Mouse (Mus musculus): ENCODE measurements around the gene Ncoa7.

Ncoa7 gene

DNA sequence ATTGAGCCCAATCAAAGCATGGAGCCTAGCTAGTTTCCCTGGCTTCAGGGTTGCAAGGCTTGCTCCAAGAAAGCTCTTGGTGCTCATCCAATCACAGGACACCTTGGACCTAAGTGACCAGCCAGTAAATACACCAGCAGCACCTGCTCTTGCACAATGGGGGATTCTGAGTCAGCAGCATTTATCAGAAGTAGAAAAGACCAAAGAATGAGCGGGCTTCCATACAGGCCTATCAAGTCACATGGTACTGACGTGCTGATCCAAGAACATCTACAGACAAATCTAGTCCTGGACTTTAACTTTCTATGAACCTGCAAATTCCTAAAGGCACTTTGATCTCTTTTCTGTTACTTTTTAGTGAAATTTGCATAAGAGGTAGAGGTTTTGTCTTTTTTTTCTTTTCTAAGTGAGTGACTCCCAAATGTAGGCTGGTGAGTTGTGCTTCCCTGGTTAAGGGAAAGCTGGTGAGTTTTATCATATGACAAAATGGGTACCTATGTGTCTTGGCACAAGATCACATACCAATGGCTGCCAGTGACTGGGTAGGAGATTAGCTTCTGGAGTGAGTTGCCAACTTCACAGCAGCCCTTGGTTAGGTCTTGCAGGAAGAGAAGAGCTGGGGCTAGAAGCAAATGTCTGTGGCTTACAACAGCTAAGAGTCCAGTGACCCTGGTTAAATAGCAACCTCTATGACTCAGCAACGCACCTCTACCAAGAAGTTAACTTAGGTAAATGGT lies 57.7 kb downstream of the Ncoa7 start:
- CTCF ChIA-PET, result interaction anchor here (0.5 kb wide), 2 partner anchors 12 to 43 kb away, joined by 4 read pairs; no protein-coding TSS in a partner anchor

DNA sequence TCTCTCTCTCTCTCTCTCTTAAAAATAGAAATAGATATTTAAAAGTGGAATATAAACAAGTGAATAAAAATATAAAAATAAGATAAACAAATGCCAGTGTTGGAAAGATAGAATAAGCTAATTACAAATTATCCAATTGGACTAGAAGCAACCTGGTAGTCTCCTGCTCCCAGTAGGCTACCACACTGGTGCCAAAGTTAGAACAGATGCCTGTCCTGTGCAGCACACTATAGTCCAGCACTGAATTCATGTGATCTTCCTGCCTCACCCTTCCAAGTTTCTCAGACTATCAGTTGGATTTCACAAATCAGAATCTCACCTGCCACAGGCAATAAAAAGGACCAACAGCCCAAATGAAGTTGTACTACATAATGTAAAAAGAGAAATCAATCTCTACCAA lies 59.9 kb downstream of the Ncoa7 start:
- CTCF ChIA-PET, result interaction anchor here (0.6 kb wide), 1 partner anchor 64 kb away, joined by 3 read pairs; no protein-coding TSS in a partner anchor

DNA sequence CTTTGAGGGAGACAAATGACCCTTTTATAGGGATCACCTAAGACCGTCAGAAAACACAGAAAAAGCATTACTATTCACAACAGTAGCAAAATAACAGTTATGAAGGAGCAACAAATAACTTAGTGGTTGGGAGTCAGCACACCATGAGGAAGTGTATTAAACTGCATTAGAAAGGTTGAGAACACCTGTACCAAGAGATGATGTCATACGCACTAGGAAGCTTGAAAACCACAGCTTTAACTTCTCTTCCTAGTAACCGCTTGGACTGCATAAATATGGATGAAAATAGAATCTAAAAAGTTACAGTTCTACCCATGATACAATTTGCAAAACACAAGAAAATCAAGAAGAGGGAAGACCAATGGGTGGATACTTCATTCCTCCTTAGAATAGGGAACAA lies 64.7 kb downstream of the Ncoa7 start:
- CTCF ChIA-PET, result no interaction called here

DNA sequence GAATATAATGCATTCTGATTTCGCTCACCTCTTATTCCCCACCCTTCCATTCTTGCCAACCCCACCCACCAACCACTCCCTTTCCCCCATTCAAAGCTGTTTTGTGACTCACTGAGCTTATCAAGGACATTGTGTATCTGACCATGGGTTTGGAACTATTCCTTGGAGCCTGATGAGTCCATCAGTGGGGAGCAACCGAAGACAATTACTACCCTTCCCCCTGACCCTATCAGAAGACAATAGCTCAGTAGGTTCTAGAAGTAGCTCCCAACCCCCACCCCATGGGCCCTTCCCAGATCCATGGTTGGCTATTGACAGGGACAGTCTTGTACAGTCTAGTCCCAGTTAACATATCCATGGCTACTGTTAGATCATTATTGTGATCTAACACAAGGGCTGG lies 65.8 kb downstream of the Ncoa7 start:
- CTCF ChIA-PET, result no interaction called here

DNA sequence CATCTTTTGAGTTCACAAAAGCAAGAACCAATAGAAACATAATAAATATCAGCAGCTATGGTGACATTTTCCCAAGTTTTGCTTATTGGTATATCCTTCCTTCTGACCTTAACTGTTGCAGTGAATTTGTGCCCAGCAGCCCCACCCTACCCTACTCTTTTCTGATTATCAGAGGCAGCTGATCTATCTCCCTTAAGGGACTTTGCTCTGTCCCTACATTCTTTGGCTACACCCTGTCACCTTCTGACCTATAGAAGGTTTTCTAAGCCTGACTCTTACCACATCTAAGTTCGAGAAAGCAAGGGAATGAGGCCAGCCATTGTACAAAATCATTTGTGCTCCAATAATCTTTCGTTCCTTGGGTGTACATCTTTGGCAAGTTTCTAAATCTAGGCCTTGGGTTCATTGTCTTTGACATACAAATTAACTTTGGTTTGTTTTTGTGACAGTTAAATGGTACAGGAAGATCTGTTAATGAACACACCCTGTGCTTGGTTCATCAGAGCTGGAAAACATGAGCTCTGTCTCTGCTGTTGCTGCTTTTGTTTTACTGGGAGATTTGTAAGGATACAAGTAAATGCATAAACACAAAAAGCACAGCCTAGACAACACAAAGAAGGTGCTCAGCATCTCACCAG lies 69.9 kb downstream of the Ncoa7 start:
- CTCF ChIA-PET, result no interaction called here

DNA sequence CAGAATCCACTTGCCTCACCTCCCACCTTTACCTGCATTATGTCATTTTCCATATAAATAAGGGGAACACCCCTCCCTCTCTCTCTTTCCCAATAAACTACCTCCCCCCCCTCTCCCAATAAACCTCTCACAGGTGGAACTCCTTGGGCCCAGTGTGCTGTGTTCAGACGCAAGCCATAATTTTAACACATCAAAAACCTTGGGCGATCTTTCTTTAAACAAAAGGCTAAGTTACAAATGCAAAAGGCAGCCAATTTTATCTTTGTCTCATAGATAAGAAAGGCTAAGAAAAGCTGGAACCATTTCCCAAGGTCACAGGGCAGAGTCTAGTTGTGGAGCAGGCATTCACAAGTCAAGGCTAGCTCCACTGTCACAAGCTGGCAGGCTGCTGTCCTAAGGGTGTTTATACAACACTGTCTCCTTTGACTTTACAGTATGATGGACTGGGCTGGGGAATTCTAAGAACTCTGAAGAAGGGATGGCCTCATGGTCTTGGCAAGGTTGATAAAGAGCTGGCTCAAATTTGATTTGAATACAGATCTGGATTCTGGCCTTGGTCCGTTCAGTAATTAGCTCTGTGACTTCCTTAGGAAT lies 71.7 kb downstream of the Ncoa7 start:
- CTCF ChIA-PET, result no interaction called here

DNA sequence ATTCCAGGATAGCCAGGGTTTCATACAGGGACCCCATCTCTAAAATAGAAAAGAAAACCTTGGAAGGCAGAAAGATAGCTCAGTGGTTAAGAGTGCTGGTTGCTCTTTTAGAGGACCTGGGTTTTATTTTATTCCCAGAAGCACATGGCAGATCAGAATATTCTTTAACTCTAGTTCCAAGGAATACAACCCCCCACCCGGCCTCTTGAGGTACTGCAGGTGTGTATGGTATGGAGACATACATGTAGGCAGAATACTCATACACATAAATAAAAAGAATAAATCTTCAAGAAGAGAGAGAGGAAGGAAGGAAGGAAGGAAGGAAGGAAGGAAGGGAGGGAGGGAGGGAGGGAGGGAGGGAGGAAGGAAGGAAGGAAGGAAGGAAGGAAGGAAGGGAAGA lies 72.3 kb downstream of the Ncoa7 start:
- CTCF ChIA-PET, result no interaction called here

DNA sequence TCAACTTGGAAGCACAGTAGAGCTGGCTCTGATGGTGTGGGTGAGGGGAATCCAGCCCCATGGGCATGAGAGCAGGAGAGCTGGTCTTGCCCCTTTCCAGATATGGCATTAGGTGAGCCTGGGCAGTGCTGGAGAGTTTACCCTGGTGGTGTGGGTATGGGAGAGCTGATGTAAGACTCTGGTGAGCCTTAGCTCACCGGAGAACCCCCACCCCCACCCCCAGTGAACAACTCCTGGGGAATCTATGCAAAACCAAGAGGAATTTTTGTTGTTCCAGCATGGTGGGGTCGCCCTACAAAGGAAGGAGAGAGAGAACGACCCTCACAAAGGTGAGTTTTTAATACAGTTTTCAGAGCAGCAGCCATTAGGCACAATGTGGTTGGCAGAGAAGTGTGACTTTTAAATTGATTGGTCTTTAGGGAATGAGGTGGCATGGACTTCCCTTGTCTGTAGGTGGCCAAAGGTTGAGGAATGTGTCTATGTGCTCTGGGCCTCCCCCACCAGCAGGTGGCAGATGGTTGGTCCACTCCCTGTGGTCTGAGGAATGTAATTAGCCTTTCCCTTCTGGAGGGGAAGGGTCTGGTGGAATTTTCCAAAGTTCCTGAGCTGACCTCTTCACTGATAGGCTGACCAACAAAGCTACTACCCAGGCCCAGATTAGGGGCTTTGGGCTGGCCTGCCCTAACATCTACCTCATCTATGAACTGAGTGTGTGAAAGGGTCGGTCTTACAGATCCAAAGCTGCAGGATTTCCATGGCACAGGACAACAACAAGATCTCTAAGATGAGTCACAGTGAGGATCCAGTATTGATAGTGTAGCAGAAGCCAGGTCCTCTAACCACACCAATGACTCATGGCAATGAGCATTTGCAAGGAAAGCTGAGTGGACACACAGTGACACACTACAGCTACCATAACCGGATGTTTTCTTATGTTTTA lies 73.7 kb downstream of the Ncoa7 start:
- CTCF ChIA-PET, result no interaction called here

DNA sequence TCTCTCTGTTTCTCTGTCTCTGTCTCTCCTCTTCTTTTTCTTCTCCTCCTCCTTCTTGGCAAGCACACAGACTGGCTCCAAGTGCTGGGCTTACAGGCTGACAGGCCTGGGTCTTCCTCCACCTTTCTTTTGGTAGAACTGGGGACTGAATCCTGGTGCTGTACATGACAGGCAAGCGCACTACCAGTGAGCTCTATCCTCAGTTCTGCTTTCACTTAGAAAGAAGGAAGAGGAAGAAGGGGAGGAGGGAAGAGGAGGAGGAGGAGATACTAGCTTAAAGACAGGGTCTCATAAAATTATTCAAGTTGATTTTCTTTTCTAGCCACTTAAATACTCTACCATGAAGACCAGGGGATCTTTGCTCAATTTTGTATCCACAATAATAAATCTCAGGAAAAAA lies 80.1 kb downstream of the Ncoa7 start:
- CTCF ChIA-PET, result no interaction called here

DNA sequence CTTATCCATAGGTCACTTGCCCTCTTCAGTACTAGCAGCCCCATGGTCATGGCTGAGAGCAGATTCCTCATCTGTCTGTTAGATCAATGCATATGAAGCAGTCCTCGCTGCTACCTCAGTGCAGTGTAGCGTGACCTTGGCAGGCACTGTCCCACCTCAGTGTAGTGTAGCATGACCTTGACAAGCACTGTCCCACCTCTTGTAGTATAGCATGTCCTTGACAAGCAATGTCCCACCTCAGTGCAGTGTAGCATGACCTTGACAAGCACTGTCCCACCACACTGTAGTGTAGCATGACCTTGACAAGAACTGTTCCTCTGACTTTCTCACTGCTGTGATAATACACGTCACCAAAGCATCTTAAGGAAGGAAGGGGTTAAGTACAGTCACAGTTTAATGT lies 82.6 kb downstream of the Ncoa7 start:
- CTCF ChIA-PET, result no interaction called here

DNA sequence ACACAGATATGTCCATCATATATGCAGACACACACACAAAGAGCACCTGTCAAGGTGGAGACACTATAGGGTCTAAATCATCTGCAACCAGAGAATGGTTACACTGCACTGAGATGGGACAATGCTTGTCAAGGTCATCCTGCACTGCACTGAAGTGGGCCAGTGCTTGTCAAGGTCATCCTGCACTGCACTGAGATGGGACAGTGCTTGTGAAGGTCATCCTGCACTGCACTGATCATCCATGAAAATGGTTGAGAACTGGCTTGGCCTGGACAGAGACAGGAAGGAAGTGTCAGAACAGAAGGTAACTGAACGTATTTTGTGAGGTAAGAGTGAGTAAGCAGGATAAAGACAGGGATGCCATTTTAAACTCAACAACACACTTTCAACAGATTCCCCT lies 83.2 kb downstream of the Ncoa7 start:
- CTCF ChIA-PET, result interaction anchor here (0.5 kb wide), 1 partner anchor 100 kb away, joined by 24 read pairs; no protein-coding TSS in a partner anchor

DNA sequence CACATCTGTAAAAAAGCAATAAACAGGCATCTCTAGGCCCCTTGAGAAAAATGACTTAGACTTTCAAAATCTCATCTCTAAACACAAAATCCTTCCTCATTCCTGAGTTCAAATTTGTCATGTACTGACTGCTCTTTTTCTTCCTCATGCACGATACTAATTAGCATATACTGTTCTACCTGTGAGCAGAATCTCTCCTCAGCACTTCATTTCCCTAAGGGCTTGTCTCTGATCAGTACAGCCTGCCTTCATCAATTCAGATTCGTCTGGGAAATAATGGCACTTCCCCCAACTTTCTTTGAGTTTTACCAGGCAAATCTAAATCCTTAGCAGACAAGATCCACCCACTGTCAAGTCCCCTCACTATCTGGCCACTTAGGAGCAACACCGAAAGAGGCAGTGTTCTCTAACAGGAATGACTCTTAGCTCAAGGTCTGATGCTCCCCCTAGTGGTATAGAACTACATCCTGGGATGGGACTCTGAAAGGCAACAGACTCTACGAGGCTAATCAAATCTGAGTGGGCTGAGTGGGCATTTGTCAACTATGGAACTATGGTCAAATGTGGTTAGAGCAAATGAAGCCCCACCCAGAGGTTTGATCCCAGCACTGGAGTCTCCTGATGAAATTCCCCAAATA lies 84.3 kb downstream of the Ncoa7 start:
- CTCF ChIA-PET, result no interaction called here

DNA sequence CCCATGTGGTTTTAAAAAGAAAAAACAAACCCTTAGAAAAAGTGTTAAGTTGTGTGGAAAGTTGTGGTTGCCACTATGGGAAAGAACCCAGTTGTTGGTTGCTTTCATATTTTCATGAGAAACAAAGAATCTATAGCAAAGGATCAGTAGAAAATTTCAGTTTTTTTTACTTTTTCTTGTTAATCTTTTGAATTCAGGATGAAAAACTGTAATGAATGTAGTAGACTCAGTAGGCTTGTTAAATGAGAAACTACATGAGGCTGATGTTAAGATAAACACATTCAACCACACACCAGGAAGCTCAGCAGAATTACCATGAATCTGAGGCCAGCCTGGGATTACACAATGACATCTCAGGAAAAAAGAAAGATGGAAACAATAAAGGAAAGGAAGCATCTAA lies 87.0 kb downstream of the Ncoa7 start:
- CTCF ChIA-PET, result no interaction called here

DNA sequence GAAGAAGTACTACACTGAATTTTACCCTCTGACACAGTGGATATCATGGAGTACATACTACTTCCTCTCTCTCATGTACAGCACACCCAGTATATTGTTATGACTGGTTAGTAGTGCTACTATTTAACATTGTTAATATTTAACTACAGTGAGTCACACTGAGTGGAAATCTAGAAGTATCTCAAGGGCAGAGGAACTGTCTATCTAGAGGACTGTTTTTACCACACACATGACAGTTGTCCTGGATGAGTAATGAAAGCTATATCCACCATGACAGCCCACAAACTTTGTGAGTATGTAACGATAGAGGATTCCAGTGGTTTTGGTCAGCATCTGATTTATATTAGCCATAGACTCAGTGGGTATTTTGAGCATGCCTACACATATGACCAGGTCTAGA lies 90.6 kb downstream of the Ncoa7 start:
- CTCF ChIA-PET, result interaction anchor here (0.6 kb wide), 1 partner anchor 63 kb away, joined by 3 read pairs; no protein-coding TSS in a partner anchor

DNA sequence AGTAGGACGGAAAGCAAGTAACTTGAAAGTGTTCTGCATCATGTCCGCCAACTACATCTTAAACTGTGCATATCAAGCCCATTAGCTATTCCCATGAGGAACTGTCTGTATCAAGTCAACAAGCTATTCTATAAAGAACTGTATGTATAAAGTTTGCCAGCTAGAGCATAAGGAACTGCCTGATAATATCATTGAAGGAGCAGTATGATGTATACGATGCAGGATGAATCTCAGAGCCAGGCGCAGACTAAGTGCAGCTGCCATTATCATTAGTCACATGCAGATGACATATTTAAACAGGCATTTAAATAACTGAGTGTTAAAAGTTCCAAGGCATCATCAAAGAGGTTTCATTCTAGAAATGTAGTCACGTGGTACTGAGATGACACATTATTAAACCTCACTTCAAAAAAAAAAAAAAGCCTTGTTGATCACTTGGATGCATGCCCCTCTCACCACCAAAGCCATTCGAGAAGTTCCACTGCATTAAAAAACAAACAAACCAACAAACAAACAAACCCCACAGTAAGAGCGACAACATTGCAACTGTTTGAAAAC lies 93.2 kb downstream of the Ncoa7 start:
- CTCF ChIA-PET, result no interaction called here

DNA sequence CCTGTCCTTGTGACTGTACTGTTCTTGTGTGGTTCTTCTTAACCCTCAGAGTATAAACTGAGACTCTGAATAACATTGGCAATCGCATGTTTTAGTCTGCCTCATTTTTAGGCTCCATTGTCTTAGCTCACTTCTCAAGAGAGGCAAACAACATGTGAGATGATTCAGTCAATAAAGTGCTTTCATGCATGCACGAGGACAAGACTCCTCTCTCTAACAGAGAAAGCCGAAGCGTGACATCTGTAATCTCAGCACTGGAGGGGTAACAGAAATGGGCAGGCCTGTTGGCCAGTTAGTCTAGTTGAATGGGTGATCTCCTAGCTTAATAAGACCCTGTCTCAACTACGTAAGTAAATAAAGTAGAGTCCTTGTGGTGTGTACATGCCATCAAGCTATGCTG lies 95.1 kb downstream of the Ncoa7 start:
- CTCF ChIA-PET, result no interaction called here

DNA sequence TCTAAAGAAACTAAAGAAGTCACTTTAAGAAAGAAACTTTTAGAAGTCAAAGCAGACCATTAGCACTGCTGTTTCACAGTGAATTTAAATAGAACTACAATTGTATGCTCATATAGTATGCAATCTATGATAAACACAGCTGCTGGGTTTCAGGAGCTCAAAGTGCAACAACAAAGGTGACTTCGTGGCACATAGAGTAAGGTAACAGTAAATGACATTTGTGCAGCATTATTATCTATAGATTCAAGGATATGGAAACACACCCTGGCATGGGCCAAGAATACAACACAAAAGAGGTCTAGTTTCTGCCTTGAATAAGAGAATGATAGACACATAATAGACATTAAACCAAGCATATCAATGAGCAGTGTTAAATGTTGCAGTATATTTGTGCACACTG lies 100.5 kb downstream of the Ncoa7 start:
- CTCF ChIA-PET, result no interaction called here

DNA sequence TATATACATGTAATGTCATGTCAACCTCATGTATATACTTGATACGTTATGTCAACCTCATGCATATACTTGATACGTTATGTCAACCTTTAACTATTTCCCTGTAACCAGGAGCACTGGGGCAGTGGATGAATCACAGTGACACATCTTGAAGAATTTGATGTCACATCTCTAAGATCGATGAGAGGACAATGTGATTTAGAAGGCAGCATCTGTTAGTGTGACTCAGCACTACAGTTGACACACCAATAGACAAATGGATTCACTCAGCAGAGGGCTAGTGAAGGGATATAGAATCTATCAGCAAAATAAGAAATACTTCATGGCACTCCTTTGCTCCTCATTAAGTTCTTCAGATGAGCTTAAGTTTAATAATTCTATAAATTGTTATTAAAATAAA lies 116.3 kb downstream of the Ncoa7 start:
- CTCF ChIA-PET, result no interaction called here

DNA sequence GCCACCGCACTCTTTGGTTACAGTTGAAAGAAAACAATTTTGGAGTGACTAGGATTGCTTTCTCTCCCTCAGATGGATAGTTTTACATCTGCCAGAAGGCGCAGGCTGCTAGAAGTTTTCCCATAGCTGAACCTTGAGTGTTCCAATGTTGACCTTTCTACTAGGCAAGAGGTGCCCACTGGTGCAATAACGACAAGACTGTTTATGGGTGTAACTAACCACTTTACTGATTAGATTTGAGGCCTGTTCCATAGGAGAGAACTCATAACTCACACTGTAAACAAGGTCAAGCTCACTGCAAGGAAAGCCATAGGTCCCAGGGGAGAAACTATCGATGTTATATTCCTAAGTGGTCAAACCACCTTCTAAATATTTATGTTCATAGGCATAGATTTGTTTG lies 119.7 kb downstream of the Ncoa7 start:
- CTCF ChIA-PET, result no interaction called here

DNA sequence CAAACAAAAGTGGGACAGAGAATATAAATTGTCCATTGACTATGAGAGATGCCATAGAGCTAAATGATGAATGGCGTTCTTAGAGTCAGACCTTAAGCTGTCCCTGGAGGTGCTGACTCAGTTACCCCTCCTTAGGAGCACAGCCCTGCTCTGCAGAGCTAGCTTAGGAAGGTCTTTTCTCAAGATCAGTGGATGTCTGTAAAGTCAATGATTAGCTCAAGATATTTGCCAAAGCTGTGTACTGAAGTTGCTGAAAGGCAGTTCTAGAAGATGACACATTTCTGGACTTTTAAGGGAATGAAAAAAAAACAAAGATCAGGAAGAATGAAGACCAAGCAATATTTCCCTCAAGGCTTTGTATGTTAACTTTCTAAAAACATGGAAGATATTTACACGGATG lies 123.4 kb downstream of the Ncoa7 start:
- CTCF ChIA-PET, result no interaction called here

DNA sequence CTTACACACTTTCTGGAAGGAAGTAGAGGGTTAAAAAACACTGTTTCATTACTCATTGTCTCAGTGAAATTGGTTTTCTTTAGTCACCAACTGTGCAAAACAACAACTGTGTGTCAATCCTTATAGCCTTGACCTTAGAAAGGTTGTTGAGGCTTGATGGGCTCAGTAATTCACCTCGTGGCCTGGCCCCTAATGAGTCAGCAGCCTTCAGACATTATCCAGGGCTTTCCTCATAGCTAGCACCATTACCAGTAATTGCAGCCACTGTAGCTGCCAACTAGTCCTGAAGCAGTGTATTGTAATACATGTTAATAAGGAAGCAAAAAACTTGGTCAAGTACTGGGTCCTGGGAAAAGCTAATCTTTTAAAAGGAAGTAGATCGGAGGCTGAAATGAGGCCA lies 125.1 kb downstream of the Ncoa7 start:
- CTCF ChIA-PET, result no interaction called here

DNA sequence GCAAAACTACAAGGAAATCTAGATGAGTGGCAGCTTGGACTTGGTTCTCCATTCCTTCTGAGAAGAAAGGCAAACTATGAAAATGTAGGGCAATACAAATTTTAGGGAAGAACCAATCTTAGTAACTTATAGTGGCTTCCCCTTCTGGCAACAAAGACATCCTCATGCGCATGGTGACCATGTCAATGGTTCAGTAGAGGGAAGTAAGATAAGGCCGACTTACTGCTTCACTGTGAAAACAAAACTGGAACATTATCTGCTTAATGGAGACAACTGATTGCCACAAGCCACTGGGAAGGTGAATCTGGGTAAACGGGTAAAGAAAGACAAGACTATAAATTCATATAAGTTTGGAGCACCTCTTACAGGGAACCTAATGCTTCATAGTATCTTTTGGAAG lies 128.3 kb downstream of the Ncoa7 start:
- CTCF ChIA-PET, result no interaction called here

Data from spleen, embryonic (tissue).